ENCODE assay signal across 7 mouse cellular contexts in genomic region chr10:128806086-128806485, GRCm38 (mm10). TPM values are rescaled to one million over a fixed set of nuclear protein-coding genes. Genes with fewer than 3 reads are reported as not detected.
DNase-seq lines count a peak whose midpoint lies in the region; ATAC-seq lines count a peak whose summit lies in the region.

No protein-coding gene starts in this region.

- peak overlapping the region; percentile 100 for H3K4me3 ChIP-seq in megakaryocyte, embryonic 14.5 days (replicated peaks)
- peak overlapping the region; percentile 69 for H3K4me3 ChIP-seq in forebrain, embryonic 12.5 days (replicated peaks)
- H3K4me3 ChIP-seq in limb, embryonic 12.5 days (replicated peaks): peak overlapping the region; percentile 77
- peak overlapping the region; percentile 56 for H3K4me3 ChIP-seq in stomach, embryonic 16.5 days (replicated peaks; ENCODE audit: low read length)

- H3K9me3 ChIP-seq in megakaryocyte, embryonic 14.5 days: no peaks in the 10 kb centered on the region
- no peaks in the 10 kb centered on the region for H3K9me3 ChIP-seq in forebrain, embryonic 12.5 days
- H3K9me3 ChIP-seq in limb, embryonic 12.5 days: no peaks in the 10 kb centered on the region
- H3K9me3 ChIP-seq in stomach, embryonic 16.5 days (replicated peaks; ENCODE audit: control insufficient read depth, low read length): no peaks in the 10 kb centered on the region

- H3K4me1 ChIP-seq in megakaryocyte, embryonic 14.5 days: peaks cover 67% of the 10 kb centered on the region
- H3K4me1 ChIP-seq in forebrain, embryonic 12.5 days: peaks cover 56% of the 10 kb centered on the region
- H3K4me1 ChIP-seq in limb, embryonic 12.5 days (replicated peaks): peaks cover 51% of the 10 kb centered on the region
- peaks cover 31% of the 10 kb centered on the region for H3K4me1 ChIP-seq in stomach, embryonic 16.5 days (ENCODE audit: control insufficient read depth, insufficient read depth, low read length)

- peak overlapping the region; percentile 70 for H3K4me2 ChIP-seq in forebrain, embryonic 12.5 days
- H3K4me2 ChIP-seq in limb, embryonic 12.5 days: peak overlapping the region; percentile 87
- peak overlapping the region; percentile 83 for H3K4me2 ChIP-seq in stomach, embryonic 16.5 days (ENCODE audit: low read depth, low read length)

- H3K9ac ChIP-seq in forebrain, embryonic 12.5 days: peak overlapping the region; percentile 74
- H3K9ac ChIP-seq in limb, embryonic 12.5 days (replicated peaks): peak overlapping the region; percentile 84
- peak overlapping the region; percentile 79 for H3K9ac ChIP-seq in stomach, embryonic 16.5 days (ENCODE audit: low read length)

- no peaks in the 10 kb centered on the region for H3K27me3 ChIP-seq in megakaryocyte, embryonic 14.5 days (replicated peaks)
- H3K27me3 ChIP-seq in forebrain, embryonic 12.5 days: no peaks in the 10 kb centered on the region
- H3K27me3 ChIP-seq in limb, embryonic 12.5 days: no peaks in the 10 kb centered on the region
- H3K27me3 ChIP-seq in stomach, embryonic 16.5 days (ENCODE audit: control insufficient read depth, insufficient read depth, low read length): no peaks in the 10 kb centered on the region

- H3K36me3 ChIP-seq in megakaryocyte, embryonic 14.5 days (replicated peaks; ENCODE audit: low read length): peaks cover 63% of the 10 kb centered on the region
- H3K36me3 ChIP-seq in forebrain, embryonic 12.5 days (replicated peaks): peaks cover 36% of the 10 kb centered on the region
- peaks cover 51% of the 10 kb centered on the region for H3K36me3 ChIP-seq in limb, embryonic 12.5 days
- no peaks in the 10 kb centered on the region for H3K36me3 ChIP-seq in stomach, embryonic 16.5 days (ENCODE audit: control insufficient read depth, insufficient read depth, low read length)

- no peak for DNase-seq in ovary, postnatal 14 days (ENCODE audit: low spot score)
- DNase-seq in adrenal gland, postnatal 4 days (ENCODE audit: low spot score in 2 of 2): no peak

- H3K27ac ChIP-seq in forebrain, embryonic 12.5 days: peak overlapping the region; percentile 97
- H3K27ac ChIP-seq in limb, embryonic 12.5 days: peak overlapping the region; percentile 99
- H3K27ac ChIP-seq in stomach, embryonic 16.5 days (ENCODE audit: low read length): peak overlapping the region; percentile 96

- WGBS in forebrain, embryonic 12.5 days: 70% methylated on average over 6 of the region's 6 CpGs
- WGBS in limb, embryonic 12.5 days: 59% methylated on average over 6 of the region's 6 CpGs
- WGBS in stomach, embryonic 16.5 days: 42% methylated on average over 6 of the region's 6 CpGs

- no peak for ATAC-seq in megakaryocyte, adult 5-6 weeks (ENCODE audit: poor library complexity, severe bottlenecking)
- no peak for ATAC-seq in forebrain, embryonic 12.5 days (ENCODE audit: low FRiP score)
- no peak for ATAC-seq in limb, embryonic 12.5 days (ENCODE audit: insufficient number of reproducible peaks, insufficient read depth, low FRiP score, low TSS enrichment, low read depth)
- ATAC-seq in stomach, embryonic 16.5 days (ENCODE audit: insufficient read depth, low FRiP score): no peak

RNA-seq across cellular contexts. Expression of gene Tmem198b, which starts 1.9 kb away (rescaled TPM):
- 0.95 and 2.0 TPM in 2 replicates for polyA plus RNA-seq in megakaryocyte, embryonic 14.5 days (2012; ENCODE audit: insufficient read depth, low replicate concordance)
- total RNA-seq in megakaryocyte, adult 5-6 weeks (2015): 4.5 and 6.5 TPM in 2 replicates
- total RNA-seq in megakaryocyte, adult 5-6 weeks (2017): 3.9 and 4.0 TPM in 2 replicates
- 18.4 and 21.3 TPM in 2 replicates for polyA plus RNA-seq in forebrain, embryonic 12.5 days (2016; fragmentation: Nextera tagmentation; extraction: Ambion mirVana)
- 22.6 and 23.4 TPM in 2 replicates for polyA plus RNA-seq in limb, embryonic 12.5 days (2016; fragmentation: Nextera tagmentation; extraction: Ambion mirVana)
- polyA plus RNA-seq in stomach, embryonic 16.5 days (2015; fragmentation: Nextera tagmentation; extraction: Ambion mirVana): 17.3 and 18.2 TPM in 2 replicates
- 10 to 100 TPM; 18.0 to 19.5 TPM for total RNA-seq in adrenal gland, postnatal 4 days (2021)

RNA-seq across cellular contexts. Expression of gene Dnajc14, which starts 2.2 kb away (rescaled TPM):
- polyA plus RNA-seq in megakaryocyte, embryonic 14.5 days (2012; ENCODE audit: insufficient read depth, low replicate concordance): 13.4 and 18.2 TPM in 2 replicates
- total RNA-seq in megakaryocyte, adult 5-6 weeks (2015): 29.1 and 35.9 TPM in 2 replicates
- total RNA-seq in megakaryocyte, adult 5-6 weeks (2017): 58.3 and 61.3 TPM in 2 replicates
- 55.0 and 58.9 TPM in 2 replicates for polyA plus RNA-seq in forebrain, embryonic 12.5 days (2016; fragmentation: Nextera tagmentation; extraction: Ambion mirVana)
- polyA plus RNA-seq in limb, embryonic 12.5 days (2016; fragmentation: Nextera tagmentation; extraction: Ambion mirVana): 56.4 and 58.0 TPM in 2 replicates
- polyA plus RNA-seq in stomach, embryonic 16.5 days (2015; fragmentation: Nextera tagmentation; extraction: Ambion mirVana): 54.1 and 59.5 TPM in 2 replicates
- 10 to 100 TPM; 76.6 to 80.8 TPM for total RNA-seq in adrenal gland, postnatal 4 days (2021)

RNA-seq across cellular contexts. Expression of gene Sarnp, which starts 11.0 kb away (rescaled TPM):
- polyA plus RNA-seq in megakaryocyte, embryonic 14.5 days (2012; ENCODE audit: insufficient read depth, low replicate concordance): 13.5 TPM in 1 of 2 replicates, not detected in the other
- total RNA-seq in megakaryocyte, adult 5-6 weeks (2015): 173 and 182 TPM in 2 replicates
- 209 and 234 TPM in 2 replicates for total RNA-seq in megakaryocyte, adult 5-6 weeks (2017)
- 251 and 256 TPM in 2 replicates for polyA plus RNA-seq in forebrain, embryonic 12.5 days (2016; fragmentation: Nextera tagmentation; extraction: Ambion mirVana)
- 241 and 260 TPM in 2 replicates for polyA plus RNA-seq in limb, embryonic 12.5 days (2016; fragmentation: Nextera tagmentation; extraction: Ambion mirVana)
- polyA plus RNA-seq in stomach, embryonic 16.5 days (2015; fragmentation: Nextera tagmentation; extraction: Ambion mirVana): 161 and 184 TPM in 2 replicates
- total RNA-seq in adrenal gland, postnatal 4 days (2021): 10 to 100 TPM; 52.2 to 64.4 TPM

RNA-seq across cellular contexts. Expression of gene Ormdl2, which starts 15.4 kb away (rescaled TPM):
- polyA plus RNA-seq in megakaryocyte, embryonic 14.5 days (2012; ENCODE audit: insufficient read depth, low replicate concordance): 13.9 TPM in 1 of 2 replicates, not detected in the other
- total RNA-seq in megakaryocyte, adult 5-6 weeks (2015): 49.5 and 65.2 TPM in 2 replicates
- total RNA-seq in megakaryocyte, adult 5-6 weeks (2017): 67.1 and 72.3 TPM in 2 replicates
- 47.4 and 53.0 TPM in 2 replicates for polyA plus RNA-seq in forebrain, embryonic 12.5 days (2016; fragmentation: Nextera tagmentation; extraction: Ambion mirVana)
- 27.9 and 31.6 TPM in 2 replicates for polyA plus RNA-seq in limb, embryonic 12.5 days (2016; fragmentation: Nextera tagmentation; extraction: Ambion mirVana)
- polyA plus RNA-seq in stomach, embryonic 16.5 days (2015; fragmentation: Nextera tagmentation; extraction: Ambion mirVana): 84.9 and 103 TPM in 2 replicates
- total RNA-seq in adrenal gland, postnatal 4 days (2021): 10 to 100 TPM; 31.6 to 32.4 TPM

RNA-seq across cellular contexts. Expression of gene Mmp19, which starts 15.4 kb away (rescaled TPM):
- 3.4 TPM in 1 of 2 replicates, not detected in the other for polyA plus RNA-seq in megakaryocyte, embryonic 14.5 days (2012; ENCODE audit: insufficient read depth, low replicate concordance)
- 4.4 and 4.5 TPM in 2 replicates for total RNA-seq in megakaryocyte, adult 5-6 weeks (2015)
- total RNA-seq in megakaryocyte, adult 5-6 weeks (2017): 10.9 and 12.7 TPM in 2 replicates
- polyA plus RNA-seq in forebrain, embryonic 12.5 days (2016; fragmentation: Nextera tagmentation; extraction: Ambion mirVana): 0.40 and 0.60 TPM in 2 replicates
- 0.36 and 0.50 TPM in 2 replicates for polyA plus RNA-seq in limb, embryonic 12.5 days (2016; fragmentation: Nextera tagmentation; extraction: Ambion mirVana)
- polyA plus RNA-seq in stomach, embryonic 16.5 days (2015; fragmentation: Nextera tagmentation; extraction: Ambion mirVana): 2.2 and 3.5 TPM in 2 replicates
- total RNA-seq in adrenal gland, postnatal 4 days (2021): 10 to 100 TPM; 23.8 to 29.2 TPM

Comparison
In these comparisons a context has a peak if more than half of its experiments do, and no peak if none do; other contexts are left out.
1. RNA of gene Sarnp, which starts 11.0 kb away (polyA plus RNA-seq): 251 to 256 TPM in forebrain, embryonic 12.5 days, 241 to 260 TPM in limb, embryonic 12.5 days and 161 to 184 TPM in stomach, embryonic 16.5 days; 13.5 TPM in megakaryocyte, embryonic 14.5 days; every median in the first group is over 10 times any median in the second.
2. Peak in every context shown above with its lines, with median percentiles within 50 percentile points of each other: H3K4me3 ChIP-seq, H3K27ac ChIP-seq, H3K4me2 ChIP-seq and H3K9ac ChIP-seq.